Mouse (Mus musculus) midbrain, postnatal 0 days (tissue): ENCODE results near the gene P2rx3. TPM values are rescaled to one million over a fixed set of nuclear protein-coding genes. Genes with fewer than 3 reads are reported as not detected.
A peak's percentile ranks its signal among the peaks of the same experiment; 100 is the strongest.

Experiments
- ATAC-seq: fragments of 200-750 bp; cut with Nextera tagmentation; 2 replicates; pipeline ENCODE4 v1.8.0; 2017; ENCODE audit warnings: moderate number of reproducible peaks, mild to moderate bottlenecking, moderate TSS enrichment, moderate library complexity; ENCODE audit not compliant: low FRiP score
- DNase-seq: peaks from one replicate; pipeline ENCODE4 v3.0.0-alpha.2; 2015; ENCODE audit warnings: low spot score
- H3K27ac ChIP-seq: fragments of 300-500 bp; sonication (generic); 2 replicates; pipeline ENCODE4 v1.5.1; 2014; ENCODE audit warnings: low read depth, mild to moderate bottlenecking, low read length, mixed read lengths
- H3K27me3 ChIP-seq: fragments of 300-500 bp; sonication (generic); 2 replicates; pipeline ENCODE4 v1.6.1; 2014; ENCODE audit warnings: low read length, control low read depth, mixed read lengths; ENCODE audit not compliant: insufficient read depth
- H3K36me3 ChIP-seq: fragments of 300-500 bp; sonication (generic); 2 replicates; pipeline ENCODE4 v1.6.1; 2014; ENCODE audit warnings: low read length, control low read depth, mixed read lengths; ENCODE audit not compliant: insufficient read depth
- H3K4me1 ChIP-seq: fragments of 300-500 bp; sonication (generic); 2 replicates; pipeline ENCODE4 v1.6.1; 2014; ENCODE audit warnings: mild to moderate bottlenecking, control low read depth, antibody characterized with exemption, low read length, mixed read lengths; ENCODE audit not compliant: insufficient read depth
- H3K4me2 ChIP-seq: fragments of 300-500 bp; sonication (generic); 2 replicates; pipeline ENCODE4 v1.6.1; 2014; ENCODE audit warnings: low read depth, mild to moderate bottlenecking, low read length, mixed read lengths; ENCODE audit not compliant: poor library complexity, severe bottlenecking
- H3K4me3 ChIP-seq: fragments of 300-500 bp; sonication (generic); 2 replicates; pipeline ENCODE4 v1.5.1; 2014; ENCODE audit warnings: low read depth, mild to moderate bottlenecking, low read length, moderate library complexity
- H3K9ac ChIP-seq: fragments of 300-500 bp; sonication (generic); replicated peaks from 2 replicates; pipeline ENCODE4 v1.6.1; 2014; ENCODE audit warnings: mild to moderate bottlenecking, low read length, moderate library complexity, mixed read lengths; ENCODE audit not compliant: poor library complexity, severe bottlenecking
- H3K9me3 ChIP-seq: fragments of 300-500 bp; sonication (generic); 2 replicates; pipeline ENCODE4 v1.6.1; 2016; ENCODE audit warnings: low read length, control low read depth
- CTCF ChIP-seq: IDR thresholded peaks from 2 replicates; pipeline ENCODE4 v1.5.1; 2016; ENCODE audit warnings: antibody characterized with exemption, mild to moderate bottlenecking
- WGBS: fragments of 180-500 bp; shearing (Covaris S2); extraction: QIAGEN DNeasy Blood & Tissue Kit; methylation state at CpG from one replicate; pipeline ENCODE4 v1.1.7; 2014; 5-methylcytosine and 5-hydroxymethylcytosine counted together
- polyA plus RNA-seq: library from polyadenylated mRNA; unstranded; fragments of >200 nt; fragmentation: Nextera tagmentation; extraction: Ambion mirVana; gene quantifications from 2 replicates; pipeline ENCODE4 v1.2.1, GENCODE M21; 2015
- total RNA-seq: library from RNA; depleted of rRNA; stranded (reverse); fragments of >200 nt; gene quantifications from 2 replicates; pipeline ENCODE4 v1.2.3, GENCODE M21; 2014

P2rx3 gene
- total and polyA plus RNA-seq, 2 experiments from 2014 or later, result 0.88 to 2.7 TPM

GRCm38 (mm10) chr2:85047596-85048167, 10.4 kb upstream of the P2rx3 start, which contains the start of gene Tnks1bp1:
Gene Tnks1bp1, plus strand, starts transcription at chr2:85048022.
- Histone ChIP-seq H3K27ac (peak within 1 kb of the TSS; percentile 86), H3K36me3 (peaks cover 48% of the 10 kb centered on the region), H3K4me1 (peaks cover 11% of the 10 kb centered on the region; the same call in 1 of the 2 replicates), H3K27me3 (no peaks in the 10 kb centered on the region), H3K9ac (peak within 1 kb of the TSS; percentile 79), H3K4me2 (peak within 1 kb of the TSS; percentile 72), H3K4me3 (peak within 1 kb of the TSS; percentile 72), H3K9me3 (no peaks in the 10 kb centered on the region)
- under 1% methylated on average over 41 of the region's 42 CpGs for WGBS
- TF ChIP-seq CTCF, result no peak
- DNase-seq (peak; percentile 94), ATAC-seq (peak; percentile 88)

DNA sequence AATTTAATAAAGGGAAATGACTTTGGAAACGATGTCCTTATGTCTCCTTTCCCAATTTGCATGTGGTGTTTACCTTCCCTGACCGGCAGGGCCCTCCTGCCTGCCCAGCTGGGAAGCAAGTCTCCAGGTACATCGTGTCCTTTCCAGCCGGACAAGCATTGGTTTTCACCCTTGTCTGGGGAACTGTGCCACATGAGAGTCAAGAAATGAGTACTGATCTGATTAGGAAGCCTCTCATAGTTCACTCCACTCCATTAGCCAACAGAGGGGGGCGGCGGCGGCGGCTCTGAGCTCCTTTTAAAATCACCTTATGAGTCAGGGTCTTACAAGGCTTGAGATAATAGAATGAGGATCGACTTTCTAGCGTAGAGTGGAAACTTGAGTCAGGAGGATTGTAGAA, 9.8 kb upstream of the P2rx3 start:
- Histone ChIP-seq H3K9ac (peak overlapping the region; percentile 79), H3K4me2 (peak overlapping the region; percentile 72), H3K4me1 (peaks cover 11% of the 10 kb centered on the region; the same call in 1 of the 2 replicates), H3K27me3 (no peaks in the 10 kb centered on the region), H3K4me3 (peak overlapping the region; percentile 72), H3K9me3 (no peaks in the 10 kb centered on the region), H3K27ac (peak overlapping the region; percentile 86), H3K36me3 (peaks cover 49% of the 10 kb centered on the region)
- ATAC-seq (no peak), DNase-seq (no peak)
- no peak for TF ChIP-seq CTCF
- WGBS, result 50% methylated on average over 10 of the region's 10 CpGs

GRCm38 (mm10) chr2:85046222-85046621, 9.0 kb upstream of the P2rx3 start:
- DNase-seq (no peak), ATAC-seq (no peak)
- Histone ChIP-seq H3K4me1 (peaks cover 11% of the 10 kb centered on the region; the same call in 1 of the 2 replicates), H3K27ac (no peak overlapping the region), H3K4me2 (no peak overlapping the region), H3K9me3 (no peaks in the 10 kb centered on the region), H3K36me3 (peaks cover 50% of the 10 kb centered on the region), H3K9ac (no peak overlapping the region), H3K27me3 (no peaks in the 10 kb centered on the region), H3K4me3 (no peak overlapping the region)
- TF ChIP-seq CTCF, result no peak
- 83% methylated on average over 8 of the region's 8 CpGs for whole genome bisulfite sequencing

DNA sequence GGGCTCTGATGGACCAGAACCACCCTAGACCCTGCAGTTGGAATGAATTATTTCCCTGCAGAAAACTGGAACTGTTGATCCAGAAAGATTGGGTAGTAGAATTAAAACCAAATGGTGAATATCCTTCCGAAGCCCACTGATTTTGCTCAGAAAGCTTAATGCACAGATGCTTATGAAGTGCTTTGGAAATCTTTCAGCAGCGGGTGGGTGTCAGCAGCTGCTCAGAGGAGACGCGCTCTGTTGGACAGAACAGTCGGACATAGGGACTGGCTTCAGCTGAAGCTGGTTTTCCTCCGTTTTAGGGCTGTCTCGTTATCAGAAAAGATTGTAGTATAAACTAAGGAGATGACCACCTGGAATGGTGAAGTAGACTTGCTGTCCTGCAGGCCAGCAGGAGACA, 6.4 kb upstream of the P2rx3 start:
- DNase-seq (no peak), ATAC-seq (no peak)
- H3K27me3 ChIP-seq, result no peaks in the 10 kb centered on the region
- WGBS, result 96% methylated on average over 7 of the region's 7 CpGs
- no peaks in the 10 kb centered on the region for H3K9me3 ChIP-seq
- H3K4me2 ChIP-seq, result no peak overlapping the region
- H3K4me3 ChIP-seq, result no peak overlapping the region
- H3K9ac ChIP-seq, result no peak overlapping the region
- peaks cover 66% of the 10 kb centered on the region for H3K36me3 ChIP-seq
- no peaks in the 10 kb centered on the region for H3K4me1 ChIP-seq
- H3K27ac ChIP-seq, result no peak overlapping the region
- no peak for TF ChIP-seq CTCF

GRCm38 (mm10) chr2:85038336-85038735, 1.1 kb upstream of the P2rx3 start:
- no peaks in the 10 kb centered on the region for H3K9me3 ChIP-seq
- H3K4me3 ChIP-seq, result peak overlapping the region; percentile 49
- H3K27ac ChIP-seq, result no peak overlapping the region
- peaks cover 33% of the 10 kb centered on the region for H3K36me3 ChIP-seq
- no peak for TF ChIP-seq CTCF
- ATAC-seq (no peak), DNase-seq (no peak)
- H3K4me1 ChIP-seq, result peaks cover 4% of the 10 kb centered on the region; the same call in 1 of the 2 replicates
- 73% methylated on average over 13 of the region's 13 CpGs for WGBS
- H3K9ac ChIP-seq, result no peak overlapping the region
- H3K27me3 ChIP-seq, result no peaks in the 10 kb centered on the region
- H3K4me2 ChIP-seq, result peak overlapping the region; percentile 70

DNA sequence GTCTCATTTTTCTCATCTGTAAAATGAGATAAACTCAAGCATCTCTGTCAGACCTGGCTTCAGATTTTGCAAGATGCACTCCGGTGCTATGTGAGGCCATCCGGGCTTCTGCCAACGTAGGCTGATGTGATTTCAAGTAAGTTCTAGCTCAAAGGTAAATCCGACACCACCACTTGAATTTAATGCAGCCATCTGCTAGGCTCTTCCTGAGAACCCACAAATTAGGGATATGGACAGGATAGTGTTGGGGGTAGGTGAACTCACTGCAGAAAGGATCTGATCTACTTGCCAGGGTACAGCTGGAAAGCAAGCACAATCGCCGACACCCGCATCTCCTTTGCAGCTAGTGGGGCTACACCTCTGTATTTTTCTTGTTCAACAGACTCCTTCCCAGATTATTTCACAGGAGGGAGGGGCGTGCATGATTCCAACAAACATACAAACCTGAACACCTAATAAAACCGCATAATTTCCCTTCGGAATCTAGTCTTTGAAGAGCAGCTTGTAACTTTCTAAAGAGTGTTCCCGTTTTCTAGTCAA, 685 bp downstream of the P2rx3 start:
- 9% methylated on average over 11 of the region's 11 CpGs for WGBS
- Histone ChIP-seq H3K27me3 (no peaks in the 10 kb centered on the region), H3K4me1 (peaks cover 4% of the 10 kb centered on the region; the same call in 1 of the 2 replicates), H3K9me3 (no peaks in the 10 kb centered on the region), H3K4me3 (peak overlapping the region; percentile 49), H3K9ac (peak overlapping the region; percentile 77), H3K27ac (peak overlapping the region; percentile 72; the same call in 1 of the 2 replicates), H3K36me3 (peaks cover 19% of the 10 kb centered on the region), H3K4me2 (peak overlapping the region; percentile 57)
- no peak for TF ChIP-seq CTCF
- no peak for DNase-seq
- peak; percentile 39 for ATAC-seq
